Mouse (Mus musculus): ENCODE measurements around the gene Fbxl15.
A peak's percentile ranks its signal among the peaks of the same experiment; 100 is the strongest.

GRCm38 (mm10) chr19:46348761-46349458, 20.9 kb downstream of the Fbxl15 start:
- TF ChIP-seq E2F4 (IDR thresholded peaks at IDR 0.05; ENCODE audit: insufficient read depth): no peak
- peak; percentile 89 for TF ChIP-seq POLR2AphosphoS2 (IDR thresholded peaks at IDR 0.05; ENCODE audit: insufficient read length, low read depth)
- peak; percentile 91 for TF ChIP-seq POLR2A (IDR thresholded peaks at IDR 0.05; ENCODE audit: insufficient read length, low read depth)
- TF ChIP-seq USF1 (IDR thresholded peaks at IDR 0.05; ENCODE audit: low read depth): no peak
- TF ChIP-seq TCF12 (IDR thresholded peaks at IDR 0.05; ENCODE audit: insufficient read depth, poor library complexity, severe bottlenecking): no peak
- TF ChIP-seq SRF (IDR thresholded peaks at IDR 0.05; ENCODE audit: control insufficient read depth, insufficient read length, low read depth): no peak
- no peak for TF ChIP-seq CEBPB (IDR thresholded peaks at IDR 0.05; ENCODE audit: insufficient read depth, poor library complexity, severe bottlenecking)
- TF ChIP-seq MAX (IDR thresholded peaks at IDR 0.05; ENCODE audit: low read depth): no peak
- peak in 1 of 3 experiments; percentile 49 for TF ChIP-seq MYOD1 (IDR thresholded peaks at IDR 0.05; ENCODE audit: control insufficient read depth in 1 of 3, insufficient read length in 2 of 3, low read depth in 2 of 3)
- TF ChIP-seq TCF3 (IDR thresholded peaks at IDR 0.05; ENCODE audit: insufficient read length, low read depth): no peak
- peak in 2 of 3 experiments; percentile 42 to 52 for TF ChIP-seq MYOG (IDR thresholded peaks at IDR 0.05; ENCODE audit: control insufficient read depth in 1 of 3, insufficient read depth in 1 of 3, insufficient read length in 2 of 3, low read depth in 2 of 3)
